Mouse (Mus musculus) olfactory bulb, adult 2 months (tissue): ENCODE results near the gene Tead2.

Experiments
- CTCF ChIP-seq: fragments of 200-500 bp; IDR thresholded peaks from 2 replicates; pipeline ENCODE4 v1.5.1; 2012; ENCODE audit warnings: low read depth, mild to moderate bottlenecking, low read length, moderate library complexity; ENCODE audit not compliant: insufficient read depth
- POLR2A ChIP-seq: fragments of 200-500 bp; IDR thresholded peaks from 2 replicates; pipeline ENCODE4 v1.6.1; 2012; ENCODE audit warnings: mild to moderate bottlenecking, low read depth, low read length, moderate library complexity; ENCODE audit not compliant: insufficient read depth

DNA sequence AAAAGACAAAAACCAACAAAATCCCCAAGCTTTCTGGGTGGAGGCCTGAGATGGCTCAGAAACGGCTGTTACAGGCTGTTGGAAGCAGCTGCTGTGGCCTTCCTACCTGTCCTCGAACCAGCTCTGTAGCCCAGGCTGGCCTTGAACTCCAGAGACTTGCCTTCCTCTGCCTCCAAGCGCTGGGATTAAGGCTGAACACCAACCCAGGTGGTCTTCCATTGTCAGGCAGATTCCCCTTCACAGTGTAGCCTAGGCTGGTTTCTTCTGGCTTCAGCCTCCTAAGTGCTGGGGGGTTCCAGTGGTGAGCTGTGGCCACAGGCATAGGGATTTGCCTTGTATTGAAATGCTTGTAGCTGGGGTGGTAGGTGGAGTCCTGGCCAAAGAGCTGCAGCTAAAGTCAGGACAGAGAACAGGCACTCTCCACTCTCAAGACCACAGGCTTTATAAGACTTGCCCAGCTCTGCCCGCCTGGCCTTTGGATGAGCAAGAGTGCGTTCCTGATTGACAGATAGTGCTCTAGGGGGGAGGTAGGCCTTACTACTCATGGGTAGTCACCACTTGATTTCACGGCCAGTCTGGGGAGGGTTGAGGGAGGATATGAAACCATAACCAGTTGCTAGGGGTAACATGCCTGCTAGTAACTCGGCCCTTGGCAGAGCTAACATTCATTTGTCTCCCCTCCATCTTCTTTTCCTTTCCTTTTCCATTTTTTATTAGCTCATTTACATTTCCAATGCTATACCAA lies 14.1 kb downstream of the Tead2 start:
- TF ChIP-seq CTCF (no peak), POLR2A (no peak)
